Mouse (Mus musculus) kidney, adult 2 months (tissue): ENCODE results near the gene Kalrn.

Experiments
- CTCF ChIP-seq: fragments of 200-500 bp; conservative IDR thresholded peaks from 2 replicates; pipeline ENCODE4 v1.5.1; 2011; ENCODE audit warnings: low read depth, mild to moderate bottlenecking, control low read depth, low read length, moderate library complexity, mixed read lengths; ENCODE audit not compliant: insufficient read depth, insufficient read length
- POLR2A ChIP-seq: fragments of 200-500 bp; IDR thresholded peaks from one replicate; pipeline ENCODE4 v1.6.1; 2011; ENCODE audit warnings: low read depth, low read length, control low read depth

DNA sequence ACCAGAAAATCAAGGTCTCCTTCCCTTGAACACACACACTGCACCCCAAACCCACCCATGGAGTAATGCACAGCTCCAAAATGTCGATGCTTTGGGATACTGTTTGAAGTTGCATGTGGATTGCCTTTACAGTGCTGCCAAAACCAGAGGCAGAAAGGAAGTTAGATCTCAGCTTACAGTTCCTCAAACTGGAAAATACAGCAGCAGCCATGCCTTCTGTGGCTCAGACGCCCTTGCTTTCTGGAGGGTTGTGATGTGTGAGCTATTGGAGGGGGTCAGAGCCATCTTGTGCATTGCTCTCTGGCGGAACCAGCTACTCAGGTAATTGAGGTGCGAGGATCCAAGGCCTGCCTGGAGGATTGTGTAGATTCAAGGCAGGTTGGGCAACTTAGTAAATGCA lies 636.4 kb downstream of the Kalrn start:
- TF ChIP-seq CTCF (no peak), POLR2A (no peak)
